Mouse (Mus musculus): ENCODE measurements around the gene Wwox.

Wwox gene

DNA sequence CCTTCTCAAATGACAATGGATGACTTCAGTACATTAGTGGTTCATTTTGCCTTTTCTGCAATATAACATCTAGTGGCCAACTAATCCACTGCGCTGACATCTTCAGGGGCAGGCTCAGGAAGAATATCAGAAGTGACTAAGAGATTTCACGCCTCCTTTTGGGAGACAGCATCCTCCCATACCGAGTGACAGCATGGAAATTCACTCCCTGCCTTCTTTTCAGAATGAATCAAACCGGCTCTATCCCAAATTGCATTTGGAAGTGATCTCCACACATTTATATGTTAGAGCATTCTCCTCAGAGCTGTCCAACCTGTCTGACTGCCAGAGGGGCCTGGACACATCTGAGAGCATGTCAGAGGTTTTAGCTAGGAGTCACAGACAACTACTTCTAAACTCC lies 940.6 kb downstream of the Wwox start:
- DNase-seq (ENCODE audit: inconsistent age in 2 of 2, low spot score in 1 of 2): peak in 1 of 2 experiments; percentile 51

DNA sequence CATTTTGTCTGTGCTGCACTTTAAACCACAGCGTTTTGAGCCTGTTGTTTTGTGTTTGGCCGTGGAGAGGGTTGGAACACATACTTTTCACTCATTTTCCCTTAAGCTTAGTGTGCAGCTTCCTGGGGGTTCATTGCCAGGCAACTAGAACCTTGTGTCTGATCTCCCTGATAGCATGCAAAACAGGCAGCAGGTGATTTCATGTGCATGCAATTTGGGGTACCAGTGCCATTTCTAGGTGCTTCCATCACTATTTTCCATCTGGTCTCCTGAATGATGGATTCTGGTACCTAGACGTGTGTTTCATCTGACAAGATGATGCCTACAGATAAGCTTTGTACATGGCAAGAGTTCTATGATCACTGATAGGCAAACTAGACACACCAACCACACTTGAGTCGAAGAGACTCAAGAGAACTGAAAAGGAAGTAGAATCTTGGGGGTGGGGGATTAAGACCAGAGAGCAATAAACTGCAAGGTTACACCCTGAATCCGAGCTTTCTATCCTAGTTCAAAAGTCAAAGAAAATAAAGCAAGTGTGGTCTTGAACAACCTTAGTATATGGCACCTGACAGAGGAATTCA lies 951.6 kb downstream of the Wwox start:
- DNase-seq (ENCODE audit: inconsistent age in 2 of 2, low spot score in 1 of 2): no peak

GRCm38 (mm10) chr8:115395840-115396239 lies 956.4 kb downstream of the Wwox start:
- DNase-seq (ENCODE audit: inconsistent age in 2 of 2, low spot score in 1 of 2): peak in 1 of 2 experiments; percentile 63

GRCm38 (mm10) chr8:115397981-115398380 lies 958.5 kb downstream of the Wwox start:
- DNase-seq (ENCODE audit: inconsistent age in 2 of 2, low spot score in 1 of 2): peak in 1 of 2 experiments; percentile 25

GRCm38 (mm10) chr8:115400013-115400720 lies 960.7 kb downstream of the Wwox start:
- DNase-seq (ENCODE audit: inconsistent age in 2 of 2, low spot score in 1 of 2): no peak

All from adrenal gland, adult (tissue).